9 mouse cellular contexts compared by ENCODE assay signal in the genomic region with DNA sequence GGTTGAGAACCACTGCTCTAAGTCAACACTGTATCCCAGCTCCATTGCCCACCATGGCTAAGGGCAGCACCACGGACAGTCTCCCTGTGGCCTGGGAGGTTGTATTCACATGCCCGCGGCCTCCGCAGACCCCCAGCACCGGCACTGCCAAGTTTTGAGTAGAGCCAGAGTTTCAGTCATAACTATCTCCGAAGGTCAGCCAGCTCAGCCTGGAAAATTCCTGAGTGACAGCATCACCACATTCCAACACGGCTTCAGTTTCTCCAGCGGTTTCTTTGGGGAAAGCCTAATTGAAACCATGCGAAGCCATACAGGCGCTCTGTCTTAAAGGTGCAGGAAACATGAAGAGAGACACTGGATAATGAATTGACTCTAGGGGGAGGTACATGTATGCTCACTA.
A peak's percentile ranks its signal among the peaks of the same experiment; 100 is the strongest.
DNase-seq lines count a peak whose midpoint lies in the region; ATAC-seq and TF ChIP-seq lines count a peak whose summit lies in the region.
"Had no signal": no experiment of that assay in that cellular context is flagged by ENCODE, and none has a peak within 500 bp of the region (broad histone marks: within the 10 kb centered on the region; RNA-seq: fewer than 3 reads in every experiment).

No protein-coding gene starts in this region.

- TF ChIP-seq CTCF in embryonic fibroblast, embryonic 13.5 days (IDR thresholded peaks at IDR 0.05; ENCODE audit: borderline replicate concordance, insufficient read depth, low read length), result no peak

- H3K4me3 ChIP-seq in liver, embryonic 11.5 days (ENCODE audit: low read depth, low read length), result no peak overlapping the region
- H3K4me3 ChIP-seq in embryonic fibroblast, embryonic 13.5 days (ENCODE audit: insufficient read depth, low read length), result no peak overlapping the region
- H3K4me3 ChIP-seq in intestine, embryonic 15.5 days (replicated peaks), result no peak overlapping the region
- H3K4me3 ChIP-seq: erythroblast, embryonic 14.5 days had no signal

- H3K9me3 ChIP-seq in liver, embryonic 11.5 days (ENCODE audit: control insufficient read depth, low read length), result no peaks in the 10 kb centered on the region
- no peaks in the 10 kb centered on the region for H3K9me3 ChIP-seq in intestine, embryonic 15.5 days

- TF ChIP-seq POLR2A in embryonic fibroblast, embryonic 13.5 days (IDR thresholded peaks at IDR 0.05; ENCODE audit: low read depth, low read length), result no peak

- no peak overlapping the region for H3K27ac ChIP-seq in liver, embryonic 11.5 days (ENCODE audit: low read depth, low read length)
- peak overlapping the region; percentile 63 for H3K27ac ChIP-seq in embryonic fibroblast, embryonic 13.5 days (ENCODE audit: insufficient read depth, low read length)
- H3K27ac ChIP-seq in intestine, embryonic 15.5 days, result peak overlapping the region; percentile 51; the same call in 1 of the 2 replicates

- no peaks in the 10 kb centered on the region for H3K36me3 ChIP-seq in liver, embryonic 11.5 days (ENCODE audit: control insufficient read depth, insufficient read depth, low read length)
- H3K36me3 ChIP-seq in intestine, embryonic 15.5 days, result no peaks in the 10 kb centered on the region

- peak; percentile 46 for DNase-seq in liver
- no peak for DNase-seq in liver, embryonic 11.5 days (ENCODE audit: low spot score)
- peak; percentile 56 for DNase-seq in lung, postnatal 14 days
- no peak for DNase-seq in right cerebral cortex, postnatal 36 days (ENCODE audit: low spot score in 2 of 2)
- DNase-seq in layer of hippocampus, adult 11-12 months (ENCODE audit: low spot score), result no peak

- ATAC-seq in liver, embryonic 11.5 days (replicated peaks; ENCODE audit: low FRiP score), result no peak
- peak; percentile 87 for ATAC-seq in intestine, embryonic 15.5 days
- no peak for ATAC-seq in CD4-positive, CD25-positive, alpha-beta regulatory T cell, adult 4 months

- no peak overlapping the region for H3K9ac ChIP-seq in liver, embryonic 11.5 days (ENCODE audit: low read depth, low read length)
- H3K9ac ChIP-seq in intestine, embryonic 15.5 days, result no peak overlapping the region

- WGBS in liver, embryonic 11.5 days, result 48% methylated on average over 10 of the region's 10 CpGs
- WGBS in intestine, embryonic 15.5 days, result 10% methylated on average over 10 of the region's 10 CpGs

- H3K27me3 ChIP-seq in liver, embryonic 11.5 days (replicated peaks; ENCODE audit: control insufficient read depth, insufficient read depth, low read length), result no peaks in the 10 kb centered on the region
- no peaks in the 10 kb centered on the region for H3K27me3 ChIP-seq in intestine, embryonic 15.5 days (replicated peaks)

- no peak overlapping the region for H3K4me2 ChIP-seq in liver, embryonic 11.5 days
- no peak overlapping the region for H3K4me2 ChIP-seq in intestine, embryonic 15.5 days (replicated peaks)

- peaks cover 3% of the 10 kb centered on the region; the same call in 1 of the 2 replicates for H3K4me1 ChIP-seq in liver, embryonic 11.5 days (replicated peaks; ENCODE audit: control insufficient read depth, insufficient read depth, low read length)
- peaks cover 22% of the 10 kb centered on the region for H3K4me1 ChIP-seq in embryonic fibroblast, embryonic 13.5 days (ENCODE audit: control insufficient read depth, insufficient read depth, low read length)
- H3K4me1 ChIP-seq in intestine, embryonic 15.5 days (replicated peaks), result peaks cover 24% of the 10 kb centered on the region

Comparison
In these comparisons a context has a peak if more than half of its experiments do, and no peak if none do; other contexts are left out.
1. DNase-seq: peak in liver (single experiment) and lung, postnatal 14 days (single experiment); none in liver, embryonic 11.5 days (single experiment), right cerebral cortex, postnatal 36 days (0 of 2) and layer of hippocampus, adult 11-12 months (single experiment).